In the genomic region with DNA sequence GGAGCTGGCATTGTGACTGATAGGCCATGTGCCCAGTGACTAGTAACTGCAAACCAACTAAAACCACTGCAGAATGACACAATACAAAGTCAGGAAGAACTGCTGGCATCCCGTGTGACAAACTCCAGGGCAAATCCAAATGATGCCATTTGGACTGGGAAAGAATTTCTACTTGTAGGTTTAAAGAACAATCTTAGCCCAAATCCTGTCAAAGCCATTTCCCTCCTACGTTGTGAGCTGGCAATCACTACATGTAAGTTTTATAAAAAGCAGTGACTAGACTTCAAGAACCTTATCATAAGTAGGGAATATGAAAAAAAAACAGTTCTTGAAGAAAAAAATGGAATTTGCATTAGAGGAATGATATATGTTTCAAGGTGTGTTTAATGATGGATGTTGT, we compare ENCODE assay signal across 15 mouse cellular contexts.
"Had no signal": no experiment of that assay in that cellular context is flagged by ENCODE, and none has a peak within 500 bp of the region (broad histone marks: within the 10 kb centered on the region; RNA-seq: fewer than 3 reads in every experiment).

No protein-coding gene starts in this region.

- DNase-seq: retina, postnatal 1 day; right cerebral cortex, postnatal 14 days; right cerebral cortex, postnatal 25 days; spleen, adult 18-20 months; thymus, adult 18-20 months; thymus, adult 2 months; thymus, postnatal 14 days; thymus, postnatal 25 days; thymus, postnatal 36 days; thymus, postnatal 4 days had no signal

- H3K9me3 ChIP-seq: neural tube, embryonic 12.5 days; neural tube, embryonic 13.5 days; neural tube, embryonic 15.5 days; stomach, embryonic 15.5 days had no signal

- H3K27ac ChIP-seq: neural tube, embryonic 12.5 days; neural tube, embryonic 13.5 days; neural tube, embryonic 15.5 days; stomach, embryonic 15.5 days; stomach, postnatal 0 days had no signal

- H3K4me3 ChIP-seq: neural tube, embryonic 12.5 days; neural tube, embryonic 13.5 days; neural tube, embryonic 15.5 days; stomach, embryonic 15.5 days had no signal

- H3K4me2 ChIP-seq: neural tube, embryonic 12.5 days; neural tube, embryonic 13.5 days; neural tube, embryonic 15.5 days; stomach, embryonic 15.5 days had no signal

- H3K27me3 ChIP-seq: neural tube, embryonic 12.5 days; neural tube, embryonic 13.5 days; neural tube, embryonic 15.5 days; stomach, embryonic 15.5 days had no signal

- H3K9ac ChIP-seq: neural tube, embryonic 12.5 days; neural tube, embryonic 13.5 days; neural tube, embryonic 15.5 days; stomach, embryonic 15.5 days had no signal

- H3K4me1 ChIP-seq: neural tube, embryonic 12.5 days; neural tube, embryonic 13.5 days; neural tube, embryonic 15.5 days; stomach, embryonic 15.5 days had no signal

- H3K36me3 ChIP-seq: neural tube, embryonic 12.5 days; stomach, embryonic 15.5 days had no signal
